Mouse (Mus musculus): Measurements from ENCODE around the gene Pik3ip1. TPM values are rescaled to one million over a fixed set of nuclear protein-coding genes. Genes with fewer than 3 reads are reported as not detected.

Pik3ip1 gene
- polyA plus RNA-seq, 1 experiment from 2014 or later: 11.5 TPM

DNA sequence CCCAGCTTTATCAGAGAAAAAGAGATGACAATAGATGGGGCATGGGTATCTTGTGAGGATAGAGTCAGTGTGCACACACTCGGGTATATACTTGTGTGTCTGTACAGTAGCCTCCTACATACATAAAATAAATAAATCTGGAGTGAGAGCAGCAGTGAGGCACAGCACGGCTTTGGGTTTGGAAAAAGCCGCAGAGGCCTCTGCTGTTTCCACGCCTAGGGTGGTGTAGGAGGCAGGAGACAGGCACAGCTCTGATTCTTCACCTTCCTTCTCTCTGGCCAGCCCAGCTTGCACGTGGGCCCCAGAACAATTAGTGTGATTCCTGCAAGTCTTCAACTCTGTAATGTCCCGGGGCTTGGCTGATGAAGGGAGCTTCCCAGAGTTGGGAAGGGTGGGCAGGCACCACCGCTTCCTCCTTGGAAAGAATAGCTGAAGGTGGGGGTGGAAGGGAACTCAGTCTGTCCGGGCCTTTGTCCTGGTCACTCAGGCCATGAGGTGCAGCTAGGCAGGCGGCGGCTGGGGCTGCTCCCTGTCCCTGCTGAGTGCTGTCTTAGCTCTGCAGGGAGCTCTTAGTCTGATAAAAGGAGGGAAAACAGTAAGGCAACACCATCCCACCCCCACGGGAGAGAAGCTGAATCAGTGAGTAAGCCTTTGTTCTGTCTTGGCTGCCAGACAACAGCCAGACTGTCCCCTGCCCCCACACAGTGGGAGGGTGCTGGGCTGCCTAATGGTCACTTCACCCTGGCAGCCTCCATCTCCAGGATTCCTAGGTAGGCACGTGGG, 7.2 kb downstream of the Pik3ip1 start:
- 0 out of 2 replicates have a peak, but pooled peaks cover 3% of the 10 kb centered on the region for H3K4me1 ChIP-seq (replicated peaks; ENCODE audit: control insufficient read depth, insufficient read depth, low read length)
- DNase-seq (ENCODE audit: low spot score) (peak; percentile 71), ATAC-seq (ENCODE audit: low FRiP score) (peak; percentile 85)
- peak overlapping the region; percentile 74 for H3K27ac ChIP-seq (ENCODE audit: low read depth, low read length)
- no peak overlapping the region for H3K4me2 ChIP-seq (replicated peaks; ENCODE audit: low read depth, low read length)
- H3K4me3 ChIP-seq (ENCODE audit: low read depth, low read length): no peak overlapping the region
- WGBS: 6% methylated on average over 12 of the region's 12 CpGs
- H3K9ac ChIP-seq (ENCODE audit: low read depth, low read length): peak overlapping the region; percentile 46
- H3K9me3 ChIP-seq (ENCODE audit: control insufficient read depth, low read length): no peaks in the 10 kb centered on the region
- H3K27me3 ChIP-seq (ENCODE audit: control insufficient read depth, insufficient read depth, low read length): no peaks in the 10 kb centered on the region
- H3K36me3 ChIP-seq (ENCODE audit: control insufficient read depth, insufficient read depth, low read length): no peaks in the 10 kb centered on the region

DNA sequence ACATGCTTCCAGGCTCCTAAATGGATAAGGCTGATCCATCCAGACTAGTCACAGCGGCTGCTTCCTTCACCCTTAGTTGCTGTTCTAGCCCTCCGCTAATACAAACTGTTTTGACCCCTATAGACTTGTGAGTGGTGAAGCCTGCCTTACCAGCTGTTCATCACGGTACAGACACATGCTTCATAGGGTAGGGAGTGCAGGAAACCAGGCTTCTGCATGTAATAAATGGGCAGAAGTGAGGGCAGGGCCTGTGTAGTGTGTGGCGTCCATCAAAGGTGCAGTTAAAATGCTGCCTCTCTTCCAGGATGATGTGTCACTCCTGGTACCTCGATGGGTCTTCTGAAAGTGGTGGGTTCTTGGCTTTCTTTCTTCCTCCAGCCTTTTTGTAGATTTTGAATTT, 7.8 kb downstream of the Pik3ip1 start:
- WGBS: 45% methylated on average over 5 of the region's 5 CpGs
- H3K4me1 ChIP-seq (replicated peaks; ENCODE audit: control insufficient read depth, insufficient read depth, low read length): 0 out of 2 replicates have a peak, but pooled peaks cover 3% of the 10 kb centered on the region
- no peaks in the 10 kb centered on the region for H3K9me3 ChIP-seq (ENCODE audit: control insufficient read depth, low read length)
- no peak overlapping the region for H3K4me3 ChIP-seq (ENCODE audit: low read depth, low read length)
- no peak; the same call in 1 of the 2 replicates for ATAC-seq (ENCODE audit: low FRiP score)
- no peak for DNase-seq (ENCODE audit: low spot score)
- H3K36me3 ChIP-seq (ENCODE audit: control insufficient read depth, insufficient read depth, low read length): no peaks in the 10 kb centered on the region
- no peaks in the 10 kb centered on the region for H3K27me3 ChIP-seq (ENCODE audit: control insufficient read depth, insufficient read depth, low read length)
- no peak overlapping the region for H3K4me2 ChIP-seq (replicated peaks; ENCODE audit: low read depth, low read length)
- peak overlapping the region; percentile 74 for H3K27ac ChIP-seq (ENCODE audit: low read depth, low read length)
- H3K9ac ChIP-seq (ENCODE audit: low read depth, low read length): peak overlapping the region; percentile 46; the same call in 1 of the 2 replicates

DNA sequence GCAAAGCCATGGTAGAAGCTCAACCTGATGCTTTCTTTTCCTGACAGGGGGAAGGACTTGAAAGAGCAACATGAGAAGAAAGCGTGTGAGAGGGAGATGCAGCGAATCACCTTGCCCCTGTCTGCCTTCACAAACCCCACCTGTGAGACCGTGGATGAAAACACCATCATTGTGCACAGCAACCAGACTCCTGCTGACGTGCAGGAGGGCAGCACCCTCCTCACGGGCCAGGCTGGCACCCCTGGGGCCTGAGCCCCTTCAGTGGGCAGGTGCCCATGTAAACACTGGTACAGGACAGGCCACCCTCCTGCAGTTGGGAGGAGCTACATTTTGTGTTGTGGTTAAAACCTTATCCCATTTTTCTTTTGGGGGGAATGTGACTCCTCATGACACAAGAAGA, 11.3 kb downstream of the Pik3ip1 start:
- Histone ChIP-seq H3K4me1 (replicated peaks; ENCODE audit: control insufficient read depth, insufficient read depth, low read length) (0 out of 2 replicates have a peak, but pooled peaks cover 3% of the 10 kb centered on the region), H3K27me3 (ENCODE audit: control insufficient read depth, insufficient read depth, low read length) (no peaks in the 10 kb centered on the region), H3K4me2 (replicated peaks; ENCODE audit: low read depth, low read length) (no peak overlapping the region), H3K27ac (ENCODE audit: low read depth, low read length) (no peak overlapping the region), H3K36me3 (ENCODE audit: control insufficient read depth, insufficient read depth, low read length) (peaks cover 5% of the 10 kb centered on the region; the same call in 1 of the 2 replicates), H3K9me3 (ENCODE audit: control insufficient read depth, low read length) (no peaks in the 10 kb centered on the region), H3K9ac (ENCODE audit: low read depth, low read length) (no peak overlapping the region), H3K4me3 (ENCODE audit: low read depth, low read length) (no peak overlapping the region)
- no peak for ATAC-seq (ENCODE audit: low FRiP score)
- no peak for DNase-seq (ENCODE audit: low spot score)
- 73% methylated on average over 5 of the region's 5 CpGs for WGBS

DNA sequence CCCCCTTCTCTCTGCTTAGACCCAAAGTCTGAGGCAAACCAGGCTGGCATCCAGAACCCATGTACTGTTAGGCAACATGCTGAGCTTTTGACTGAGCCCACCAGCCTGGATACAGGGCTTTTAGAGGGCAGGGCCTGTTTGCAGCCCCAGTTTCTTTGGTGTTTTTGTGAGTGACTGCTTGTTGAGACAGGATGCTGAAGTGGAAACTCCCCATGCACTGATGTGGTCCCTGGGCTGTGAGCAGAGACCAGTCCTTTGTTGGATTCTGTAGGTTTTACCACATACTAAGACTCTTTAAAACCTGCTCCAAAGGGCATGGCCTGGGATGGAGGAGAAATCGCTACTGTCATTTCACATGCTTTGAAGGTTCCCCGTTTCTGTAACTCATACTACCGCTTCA, 14.7 kb downstream of the Pik3ip1 start:
- no peaks in the 10 kb centered on the region for H3K27me3 ChIP-seq (ENCODE audit: control insufficient read depth, insufficient read depth, low read length)
- H3K9ac ChIP-seq (ENCODE audit: low read depth, low read length): no peak overlapping the region
- H3K4me3 ChIP-seq (ENCODE audit: low read depth, low read length): no peak overlapping the region
- peaks cover 5% of the 10 kb centered on the region; the same call in 1 of the 2 replicates for H3K36me3 ChIP-seq (ENCODE audit: control insufficient read depth, insufficient read depth, low read length)
- no peak overlapping the region for H3K4me2 ChIP-seq (replicated peaks; ENCODE audit: low read depth, low read length)
- ATAC-seq (ENCODE audit: low FRiP score): no peak
- no peak overlapping the region for H3K27ac ChIP-seq (ENCODE audit: low read depth, low read length)
- no peaks in the 10 kb centered on the region for H3K4me1 ChIP-seq (replicated peaks; ENCODE audit: control insufficient read depth, insufficient read depth, low read length)
- 85% methylated on average over 3 of the region's 3 CpGs for WGBS
- H3K9me3 ChIP-seq (ENCODE audit: control insufficient read depth, low read length): no peaks in the 10 kb centered on the region
- no peak for DNase-seq (ENCODE audit: low spot score)

DNA sequence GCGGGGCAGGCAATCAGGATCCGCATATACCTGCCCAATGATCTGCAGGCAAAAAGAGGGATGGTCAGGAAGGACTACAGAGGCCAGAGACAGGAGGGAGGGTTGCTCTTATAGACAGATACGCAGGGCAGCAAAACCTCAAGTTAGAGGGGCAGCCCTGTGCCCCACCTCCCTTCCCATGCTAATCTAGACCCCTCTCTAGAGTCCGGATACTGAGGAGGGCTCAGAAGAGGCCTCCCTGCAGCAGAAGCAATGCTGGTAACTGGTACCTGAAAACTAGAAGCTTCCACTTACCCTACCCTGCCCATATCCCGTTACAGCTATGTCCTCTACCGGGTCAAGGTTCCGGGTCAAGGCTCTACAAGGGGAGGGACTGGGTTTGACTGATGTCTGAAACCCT, 16.1 kb downstream of the Pik3ip1 start:
- Histone ChIP-seq H3K27me3 (ENCODE audit: control insufficient read depth, insufficient read depth, low read length) (no peaks in the 10 kb centered on the region), H3K36me3 (ENCODE audit: control insufficient read depth, insufficient read depth, low read length) (peaks cover 8% of the 10 kb centered on the region), H3K27ac (ENCODE audit: low read depth, low read length) (no peak overlapping the region), H3K9me3 (ENCODE audit: control insufficient read depth, low read length) (no peaks in the 10 kb centered on the region), H3K9ac (ENCODE audit: low read depth, low read length) (no peak overlapping the region), H3K4me2 (replicated peaks; ENCODE audit: low read depth, low read length) (no peak overlapping the region), H3K4me3 (ENCODE audit: low read depth, low read length) (no peak overlapping the region), H3K4me1 (replicated peaks; ENCODE audit: control insufficient read depth, insufficient read depth, low read length) (no peaks in the 10 kb centered on the region)
- WGBS: 90% methylated on average over 7 of the region's 7 CpGs
- ATAC-seq (ENCODE audit: low FRiP score) (no peak), DNase-seq (ENCODE audit: low spot score) (no peak)

DNA sequence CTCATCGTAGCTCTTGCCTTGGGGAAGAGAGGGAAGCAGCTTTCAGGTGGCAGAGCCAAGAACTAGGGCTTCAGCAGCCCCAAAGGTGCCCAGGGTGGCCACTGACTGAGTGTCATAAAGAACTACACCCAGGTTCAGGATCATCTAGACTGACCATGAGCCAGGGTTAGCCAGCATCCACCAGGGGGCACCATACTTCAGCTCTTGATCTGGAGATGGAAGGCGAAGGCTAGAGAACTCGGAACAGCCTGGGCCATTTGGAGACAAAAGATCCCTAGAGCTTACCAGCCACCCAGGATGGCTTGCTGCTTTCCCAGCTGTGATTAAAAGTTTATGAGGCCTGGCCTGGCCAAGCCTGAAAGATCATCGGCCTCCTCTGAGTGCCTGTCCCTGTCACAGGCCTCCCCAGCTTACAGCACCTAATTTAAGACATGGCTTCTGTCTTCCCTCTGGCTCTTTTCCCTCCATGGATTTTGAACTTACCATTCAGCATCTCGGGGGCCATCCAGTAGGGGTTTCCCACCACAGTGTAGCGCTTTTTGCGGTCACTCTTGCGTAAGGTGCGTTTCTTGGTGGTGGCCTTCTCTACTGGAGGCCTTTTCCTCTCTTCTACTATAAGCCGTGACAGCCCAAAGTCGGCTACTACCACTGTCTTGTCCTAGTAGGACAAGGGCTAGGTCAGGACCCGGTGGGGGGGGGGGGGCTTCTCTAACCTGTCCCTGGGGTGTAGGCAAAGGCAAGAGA, 17.1 kb downstream of the Pik3ip1 start:
- ATAC-seq (ENCODE audit: low FRiP score): peak; percentile 66
- Histone ChIP-seq H3K27ac (ENCODE audit: low read depth, low read length) (no peak overlapping the region), H3K9ac (ENCODE audit: low read depth, low read length) (no peak overlapping the region), H3K9me3 (ENCODE audit: control insufficient read depth, low read length) (no peaks in the 10 kb centered on the region), H3K27me3 (ENCODE audit: control insufficient read depth, insufficient read depth, low read length) (no peaks in the 10 kb centered on the region), H3K4me1 (replicated peaks; ENCODE audit: control insufficient read depth, insufficient read depth, low read length) (no peaks in the 10 kb centered on the region), H3K36me3 (ENCODE audit: control insufficient read depth, insufficient read depth, low read length) (peaks cover 8% of the 10 kb centered on the region), H3K4me2 (replicated peaks; ENCODE audit: low read depth, low read length) (no peak overlapping the region), H3K4me3 (ENCODE audit: low read depth, low read length) (no peak overlapping the region)
- WGBS: 57% methylated on average over 12 of the region's 12 CpGs
- peak; percentile 92 for DNase-seq (ENCODE audit: low spot score)

DNA sequence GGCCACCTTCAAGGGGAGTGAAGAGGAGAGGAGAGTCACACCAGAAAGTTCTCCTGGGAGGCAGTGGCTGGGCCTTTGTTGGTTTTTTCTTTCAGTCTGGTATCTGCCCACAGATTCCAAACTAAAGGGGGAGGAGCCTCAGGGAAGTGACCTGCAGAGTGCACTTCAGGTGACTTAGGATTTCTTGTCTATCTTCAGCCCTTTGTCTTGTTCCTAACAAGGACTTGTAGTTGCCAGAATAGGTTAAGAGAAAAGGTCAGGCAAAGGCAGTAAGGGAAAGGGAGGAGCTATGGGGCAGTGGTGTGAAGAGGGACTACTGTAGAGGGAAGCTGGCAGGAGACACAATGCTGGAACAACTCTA, 17.6 kb downstream of the Pik3ip1 start:
- H3K27me3 ChIP-seq (ENCODE audit: control insufficient read depth, insufficient read depth, low read length): no peaks in the 10 kb centered on the region
- ATAC-seq (ENCODE audit: low FRiP score): no peak
- no peak overlapping the region for H3K4me3 ChIP-seq (ENCODE audit: low read depth, low read length)
- H3K36me3 ChIP-seq (ENCODE audit: control insufficient read depth, insufficient read depth, low read length): peaks cover 8% of the 10 kb centered on the region
- H3K27ac ChIP-seq (ENCODE audit: low read depth, low read length): no peak overlapping the region
- no peaks in the 10 kb centered on the region for H3K4me1 ChIP-seq (replicated peaks; ENCODE audit: control insufficient read depth, insufficient read depth, low read length)
- H3K9ac ChIP-seq (ENCODE audit: low read depth, low read length): no peak overlapping the region
- no peak overlapping the region for H3K4me2 ChIP-seq (replicated peaks; ENCODE audit: low read depth, low read length)
- no peaks in the 10 kb centered on the region for H3K9me3 ChIP-seq (ENCODE audit: control insufficient read depth, low read length)
- no peak for DNase-seq (ENCODE audit: low spot score)

DNA sequence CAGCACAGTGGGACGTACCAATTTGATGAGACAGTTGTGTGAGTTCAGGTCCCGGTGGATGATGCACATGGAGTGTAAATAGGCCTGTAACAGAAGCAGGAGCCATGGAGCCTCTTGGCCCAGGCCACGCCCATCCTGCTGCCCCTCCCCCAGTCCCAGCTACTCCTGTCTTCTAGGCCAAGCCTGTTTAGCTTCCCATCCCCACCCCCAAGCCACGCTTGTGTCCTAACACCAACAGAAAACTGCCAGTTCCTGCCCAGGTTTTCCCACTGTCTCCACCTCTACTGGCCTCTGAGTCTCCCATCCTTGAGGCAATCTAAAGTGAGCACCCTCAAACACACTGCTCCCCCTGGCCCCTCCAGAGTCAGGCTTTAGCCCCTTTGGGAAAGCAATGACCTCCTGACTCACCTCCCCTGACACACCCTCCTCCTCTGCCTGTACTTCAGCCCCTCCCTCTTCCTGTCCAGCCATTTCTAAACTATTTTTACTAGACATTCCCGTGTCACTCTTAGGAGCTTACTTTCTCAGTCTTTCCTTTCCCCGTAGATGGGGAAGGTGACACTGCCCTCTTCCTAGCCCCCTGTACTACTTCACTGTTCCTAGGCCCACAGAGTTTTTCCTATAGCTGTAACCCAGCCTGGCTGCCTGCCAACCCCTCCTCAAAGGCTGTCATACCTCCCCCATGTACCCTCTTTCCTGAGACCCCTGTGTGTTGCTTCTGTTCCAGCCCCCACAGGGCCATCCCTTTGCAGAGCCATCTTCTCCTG, 18.6 kb downstream of the Pik3ip1 start:
- H3K4me3 ChIP-seq (ENCODE audit: low read depth, low read length): no peak overlapping the region
- H3K9ac ChIP-seq (ENCODE audit: low read depth, low read length): no peak overlapping the region
- H3K27me3 ChIP-seq (ENCODE audit: control insufficient read depth, insufficient read depth, low read length): no peaks in the 10 kb centered on the region
- ATAC-seq (ENCODE audit: low FRiP score): 0 out of 2 replicates have a peak, but pooled peaks have one; percentile 31
- no peak overlapping the region for H3K4me2 ChIP-seq (replicated peaks; ENCODE audit: low read depth, low read length)
- no peaks in the 10 kb centered on the region for H3K9me3 ChIP-seq (ENCODE audit: control insufficient read depth, low read length)
- no peaks in the 10 kb centered on the region for H3K4me1 ChIP-seq (replicated peaks; ENCODE audit: control insufficient read depth, insufficient read depth, low read length)
- 38% methylated on average over 6 of the region's 6 CpGs for WGBS
- DNase-seq (ENCODE audit: low spot score): peak; percentile 51
- peaks cover 10% of the 10 kb centered on the region for H3K36me3 ChIP-seq (ENCODE audit: control insufficient read depth, insufficient read depth, low read length)
- no peak overlapping the region for H3K27ac ChIP-seq (ENCODE audit: low read depth, low read length)

All from hindbrain, embryonic 11.5 days (tissue).